In the genomic region with DNA sequence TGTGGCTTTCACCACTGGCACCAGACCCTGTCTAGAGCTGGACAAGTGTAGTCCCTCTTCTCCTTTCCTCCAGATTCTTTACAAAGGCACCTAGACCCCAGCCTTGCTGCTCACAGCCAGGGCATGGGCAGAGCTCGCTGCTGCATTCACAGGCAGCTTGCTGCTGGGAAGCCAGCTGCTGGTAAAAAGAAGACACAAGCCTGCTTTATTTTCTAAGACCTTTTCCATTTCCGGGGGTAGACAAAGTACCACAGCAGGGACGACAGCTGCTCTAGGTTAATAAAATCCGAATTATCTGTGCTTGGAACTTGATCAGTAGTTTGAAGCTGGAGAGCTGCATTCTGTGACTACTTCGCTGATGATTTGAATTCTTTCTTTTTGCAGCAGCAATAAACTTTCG, we compare ENCODE assay signal across 9 mouse cellular contexts. TPM values are rescaled to one million over a fixed set of nuclear protein-coding genes. Genes with fewer than 3 reads are reported as not detected.
DNase-seq lines count a peak whose midpoint lies in the region; ATAC-seq lines count a peak whose summit lies in the region.
"Had no signal": no experiment of that assay in that cellular context is flagged by ENCODE, and none has a peak within 500 bp of the region (broad histone marks: within the 10 kb centered on the region; RNA-seq: fewer than 3 reads in every experiment).

No protein-coding gene starts in this region.

- ATAC-seq in heart, embryonic 16.5 days (replicated peaks; ENCODE audit: extremely low read depth, insufficient read depth, low FRiP score): no peak
- ATAC-seq in heart, embryonic 12.5 days (ENCODE audit: insufficient number of reproducible peaks, low FRiP score): no peak
- ATAC-seq in neural tube, embryonic 12.5 days (ENCODE audit: low FRiP score, low read depth): peak; percentile 21; the same call in 1 of the 2 replicates
- no peak for ATAC-seq in intestine, embryonic 16.5 days
- ATAC-seq: activated CD4-positive, CD25-positive, alpha-beta regulatory T cell, adult 4 months had no signal

- H3K36me3 ChIP-seq in heart, embryonic 16.5 days (ENCODE audit: control insufficient read depth, insufficient read depth): no peaks in the 10 kb centered on the region
- no peaks in the 10 kb centered on the region for H3K36me3 ChIP-seq in heart, embryonic 12.5 days
- H3K36me3 ChIP-seq in neural tube, embryonic 12.5 days: no peaks in the 10 kb centered on the region
- H3K36me3 ChIP-seq in intestine, embryonic 16.5 days (ENCODE audit: control insufficient read depth, insufficient read depth, low read length): no peaks in the 10 kb centered on the region

- no peak overlapping the region for H3K4me3 ChIP-seq in heart, embryonic 16.5 days (ENCODE audit: low read length)
- H3K4me3 ChIP-seq in heart, embryonic 12.5 days: no peak overlapping the region
- H3K4me3 ChIP-seq in neural tube, embryonic 12.5 days: no peak overlapping the region
- H3K4me3 ChIP-seq in intestine, embryonic 16.5 days (ENCODE audit: low read length): no peak overlapping the region

- DNase-seq in neural tube, embryonic 10.5 days (ENCODE audit: extremely low spot score, low spot score): no peak
- DNase-seq in urinary bladder, adult 2 months (ENCODE audit: low spot score): no peak
- DNase-seq in MN1 (ENCODE audit: low spot score): no peak
- DNase-seq: lung, postnatal 36 days had no signal

- H3K4me2 ChIP-seq in heart, embryonic 16.5 days (ENCODE audit: low read depth, low read length): no peak overlapping the region
- no peak overlapping the region for H3K4me2 ChIP-seq in heart, embryonic 12.5 days
- H3K4me2 ChIP-seq in neural tube, embryonic 12.5 days (replicated peaks): no peak overlapping the region
- H3K4me2 ChIP-seq in intestine, embryonic 16.5 days (ENCODE audit: low read depth, low read length): no peak overlapping the region

- peaks cover 26% of the 10 kb centered on the region for H3K4me1 ChIP-seq in heart, embryonic 16.5 days (ENCODE audit: control insufficient read depth, insufficient read depth, low read length)
- peaks cover 31% of the 10 kb centered on the region for H3K4me1 ChIP-seq in heart, embryonic 12.5 days (replicated peaks)
- peaks cover 6% of the 10 kb centered on the region for H3K4me1 ChIP-seq in neural tube, embryonic 12.5 days
- peaks cover 30% of the 10 kb centered on the region for H3K4me1 ChIP-seq in intestine, embryonic 16.5 days (ENCODE audit: control insufficient read depth, insufficient read depth, low read length)

- no peaks in the 10 kb centered on the region for H3K9me3 ChIP-seq in heart, embryonic 16.5 days (replicated peaks; ENCODE audit: control insufficient read depth, low read length)
- H3K9me3 ChIP-seq in heart, embryonic 12.5 days (replicated peaks): no peaks in the 10 kb centered on the region
- no peaks in the 10 kb centered on the region for H3K9me3 ChIP-seq in neural tube, embryonic 12.5 days
- no peaks in the 10 kb centered on the region for H3K9me3 ChIP-seq in intestine, embryonic 16.5 days (ENCODE audit: control insufficient read depth, low read length)

- peak overlapping the region; percentile 57 for H3K9ac ChIP-seq in heart, embryonic 16.5 days (ENCODE audit: low read length)
- H3K9ac ChIP-seq in heart, embryonic 12.5 days: no peak overlapping the region
- H3K9ac ChIP-seq in neural tube, embryonic 12.5 days: 0 out of 2 replicates have a peak overlapping the region, but pooled peaks have one; percentile 26
- no peak overlapping the region for H3K9ac ChIP-seq in intestine, embryonic 16.5 days (ENCODE audit: low read depth, low read length)

- WGBS in heart, embryonic 16.5 days: 54% methylated on average over 6 of the region's 6 CpGs
- WGBS in heart, embryonic 12.5 days: 57% methylated on average over 6 of the region's 6 CpGs
- WGBS in neural tube, embryonic 12.5 days: 31% methylated on average over 6 of the region's 6 CpGs
- 42% methylated on average over 6 of the region's 6 CpGs for WGBS in intestine, embryonic 16.5 days

- peak overlapping the region; percentile 46 for H3K27ac ChIP-seq in heart, embryonic 16.5 days (ENCODE audit: low read length)
- H3K27ac ChIP-seq in heart, embryonic 12.5 days (ENCODE audit: poor library complexity, severe bottlenecking): no peak overlapping the region
- no peak overlapping the region; the same call in 1 of the 2 replicates for H3K27ac ChIP-seq in neural tube, embryonic 12.5 days
- H3K27ac ChIP-seq in intestine, embryonic 16.5 days (ENCODE audit: low read length): peak overlapping the region; percentile 54; the same call in 1 of the 2 replicates

- no peaks in the 10 kb centered on the region for H3K27me3 ChIP-seq in heart, embryonic 16.5 days (ENCODE audit: control insufficient read depth, insufficient read depth, low read length)
- no peaks in the 10 kb centered on the region for H3K27me3 ChIP-seq in heart, embryonic 12.5 days (replicated peaks)
- no peaks in the 10 kb centered on the region for H3K27me3 ChIP-seq in neural tube, embryonic 12.5 days (replicated peaks)
- H3K27me3 ChIP-seq in intestine, embryonic 16.5 days (replicated peaks; ENCODE audit: control insufficient read depth, insufficient read depth, low read length): no peaks in the 10 kb centered on the region

RNA-seq across cellular contexts. Expression of gene Pdzrn3, which starts 59.2 kb away (rescaled TPM):
- polyA plus RNA-seq in heart, embryonic 16.5 days (2015; fragmentation: Nextera tagmentation; extraction: Ambion mirVana): 13.1 and 14.5 TPM in 2 replicates
- polyA plus RNA-seq in heart, embryonic 12.5 days (2016; fragmentation: Nextera tagmentation; extraction: Ambion mirVana): 13.6 and 14.0 TPM in 2 replicates
- polyA plus RNA-seq in neural tube, embryonic 12.5 days (2016; fragmentation: Nextera tagmentation; extraction: Ambion mirVana): 25.4 and 26.5 TPM in 2 replicates
- 6.3 and 6.5 TPM in 2 replicates for polyA plus RNA-seq in intestine, embryonic 16.5 days (2015; fragmentation: Nextera tagmentation; extraction: Ambion mirVana)
- 53.6 and 79.1 TPM in 2 replicates for polyA plus RNA-seq in urinary bladder, adult 2 months (2012; rRNA removed)
- polyA plus RNA-seq: activated CD4-positive, CD25-positive, alpha-beta regulatory T cell, adult 4 months had no signal

Comparison
In these comparisons a context has a peak if more than half of its experiments do, and no peak if none do; other contexts are left out.
1. H3K27ac ChIP-seq: peak in heart, embryonic 16.5 days (single experiment) and intestine, embryonic 16.5 days (single experiment); none in heart, embryonic 12.5 days (single experiment) and neural tube, embryonic 12.5 days (single experiment).
2. H3K9ac ChIP-seq: peak in heart, embryonic 16.5 days (single experiment) and neural tube, embryonic 12.5 days (single experiment); none in heart, embryonic 12.5 days (single experiment) and intestine, embryonic 16.5 days (single experiment).